Mouse (Mus musculus) limb, embryonic 12.5 days (tissue): ENCODE measurements at regions not wholly inside any gene's neighbourhood (a gene's known extent, or its start where the extent isn't known, plus 50 kb on each side); places are given as distances from the start of the nearest gene placed in this dataset.
"Not testable (repeated sequence)": the region's sequence is repeated elsewhere in the genome, so short reads cannot be mapped to it uniquely, and the experiment has no call there.

Source experiments
- ATAC-seq: fragments of 200-750 bp; cut with Nextera tagmentation; 2 replicates; pipeline ENCODE4 v1.8.0; 2017; ENCODE audit warnings: low read depth, moderate TSS enrichment; ENCODE audit not compliant: insufficient number of reproducible peaks, insufficient read depth, low FRiP score, low TSS enrichment
- H3K27ac ChIP-seq: fragments of 300-500 bp; sonication (generic); 2 replicates; pipeline ENCODE4 v1.5.1; 2016; ENCODE audit warnings: mild to moderate bottlenecking, moderate library complexity
- H3K27me3 ChIP-seq: fragments of 300-500 bp; sonication (generic); 2 replicates; pipeline ENCODE4 v1.6.1; 2016; ENCODE audit warnings: mild to moderate bottlenecking, moderate library complexity
- H3K36me3 ChIP-seq: fragments of 300-500 bp; sonication (generic); 2 replicates; pipeline ENCODE4 v1.6.1; 2016; ENCODE audit warnings: mild to moderate bottlenecking, moderate library complexity
- H3K4me1 ChIP-seq: fragments of 300-500 bp; sonication (generic); replicated peaks from 2 replicates; pipeline ENCODE4 v1.6.1; 2016
- H3K4me2 ChIP-seq: fragments of 300-500 bp; sonication (generic); 2 replicates; pipeline ENCODE4 v1.6.1; 2016; ENCODE audit warnings: mild to moderate bottlenecking, moderate library complexity
- H3K4me3 ChIP-seq: fragments of 300-500 bp; sonication (generic); replicated peaks from 2 replicates; pipeline ENCODE4 v1.5.1; 2016; ENCODE audit warnings: mild to moderate bottlenecking
- H3K9ac ChIP-seq: fragments of 300-500 bp; sonication (generic); replicated peaks from 2 replicates; pipeline ENCODE4 v1.6.1; 2016; ENCODE audit warnings: mild to moderate bottlenecking, moderate library complexity
- H3K9me3 ChIP-seq: fragments of 300-500 bp; sonication (generic); 2 replicates; pipeline ENCODE4 v1.6.1; 2016; ENCODE audit warnings: mild to moderate bottlenecking, moderate library complexity
- WGBS: fragments of 180-500 bp; shearing (Covaris S2); methylation state at CpG from one replicate; pipeline ENCODE4 v1.1.7; 2016; 5-methylcytosine and 5-hydroxymethylcytosine counted together

DNA sequence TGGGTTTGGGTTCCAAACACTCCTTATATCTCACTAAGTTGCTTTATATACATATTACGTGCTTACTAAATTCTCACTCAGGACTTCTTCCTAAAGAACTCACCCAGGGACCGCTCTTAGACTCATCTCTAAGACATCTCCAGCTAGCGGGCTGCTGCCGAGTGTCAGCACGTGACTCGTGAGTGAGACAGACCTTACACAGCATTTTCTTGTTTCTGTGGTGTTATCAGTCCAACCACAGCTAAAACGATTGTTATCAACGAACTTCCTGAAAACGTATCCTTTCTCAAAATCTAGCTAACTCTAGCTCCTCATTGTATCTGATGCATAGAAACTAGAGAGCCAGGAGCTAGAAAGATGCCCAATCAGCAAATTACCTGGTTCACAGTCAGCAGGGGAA, 168.7 kb upstream of the Mon1b start:
- no peak overlapping the region for H3K9ac ChIP-seq
- no peak overlapping the region for H3K4me3 ChIP-seq
- no peak overlapping the region for H3K4me2 ChIP-seq
- H3K27ac ChIP-seq = no peak overlapping the region
- no peaks in the 10 kb centered on the region for H3K27me3 ChIP-seq
- WGBS = 92% methylated on average over 9 of the region's 9 CpGs
- no peak for ATAC-seq
- no peaks in the 10 kb centered on the region for H3K9me3 ChIP-seq
- H3K36me3 ChIP-seq = no peaks in the 10 kb centered on the region
- H3K4me1 ChIP-seq = no peaks in the 10 kb centered on the region

DNA sequence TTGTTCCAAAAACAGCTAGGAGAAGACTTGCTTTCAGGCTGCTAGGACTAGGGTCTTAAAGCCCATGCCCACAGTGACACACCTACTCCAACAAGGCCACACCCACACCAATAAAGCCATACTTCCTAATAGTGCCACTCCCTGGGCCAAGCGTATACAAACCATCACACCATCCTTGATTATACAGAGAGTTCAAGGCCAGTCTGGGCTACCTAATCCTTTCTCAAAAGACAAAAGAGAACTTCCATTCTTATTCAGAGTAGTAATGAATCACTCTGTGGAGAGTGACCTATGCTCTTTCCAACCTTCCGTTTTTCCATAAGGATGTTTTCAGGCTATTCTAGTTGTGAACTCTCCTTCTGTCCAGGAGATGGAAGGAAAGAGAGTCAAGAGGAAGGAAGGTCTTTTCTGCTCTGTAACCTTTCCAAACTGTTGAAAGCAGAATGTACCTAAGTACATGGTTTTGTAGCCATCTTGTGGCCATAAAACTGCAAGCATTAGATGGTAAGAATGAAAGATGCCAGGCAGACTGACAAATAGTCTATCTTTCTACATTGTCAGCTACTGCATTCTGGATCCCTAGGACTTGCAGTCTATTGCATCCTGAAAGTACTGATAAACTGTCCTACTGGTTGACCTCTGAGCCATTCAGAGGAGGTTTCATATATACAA, 145.8 kb upstream of the Mon1b start:
- Histone ChIP-seq H3K4me2 (no peak overlapping the region), H3K4me1 (no peaks in the 10 kb centered on the region), H3K27me3 (no peaks in the 10 kb centered on the region), H3K36me3 (no peaks in the 10 kb centered on the region), H3K4me3 (no peak overlapping the region), H3K9ac (no peak overlapping the region), H3K9me3 (no peaks in the 10 kb centered on the region), H3K27ac (no peak overlapping the region)
- ATAC-seq = no peak
- 86% methylated on average over 2 of the region's 2 CpGs for WGBS

DNA sequence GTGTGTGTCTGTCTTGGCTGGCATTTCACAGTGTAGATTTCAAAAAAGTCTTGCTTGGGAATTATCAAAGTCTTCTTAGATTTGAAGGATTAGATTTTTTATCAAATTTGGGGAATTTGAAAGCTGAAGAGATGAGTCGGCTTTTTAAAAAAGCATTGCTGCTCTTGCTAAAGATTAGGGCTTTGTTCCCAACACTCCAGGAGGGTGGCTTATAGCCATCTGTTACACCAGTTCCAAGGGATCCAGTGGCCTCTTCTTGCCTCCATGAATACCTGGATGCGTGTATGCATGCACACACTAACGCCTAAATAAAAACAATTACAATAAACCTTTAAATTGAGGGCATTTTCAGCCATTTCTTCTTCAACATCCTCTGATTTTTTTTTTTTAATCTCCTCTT, 144.5 kb upstream of the Mon1b start:
- Histone ChIP-seq H3K9me3 (no peaks in the 10 kb centered on the region), H3K4me2 (no peak overlapping the region), H3K36me3 (no peaks in the 10 kb centered on the region), H3K4me3 (no peak overlapping the region), H3K27me3 (no peaks in the 10 kb centered on the region), H3K4me1 (no peaks in the 10 kb centered on the region), H3K9ac (no peak overlapping the region), H3K27ac (no peak overlapping the region)
- ATAC-seq = no peak
- 85% methylated on average over 3 of the region's 3 CpGs for WGBS

DNA sequence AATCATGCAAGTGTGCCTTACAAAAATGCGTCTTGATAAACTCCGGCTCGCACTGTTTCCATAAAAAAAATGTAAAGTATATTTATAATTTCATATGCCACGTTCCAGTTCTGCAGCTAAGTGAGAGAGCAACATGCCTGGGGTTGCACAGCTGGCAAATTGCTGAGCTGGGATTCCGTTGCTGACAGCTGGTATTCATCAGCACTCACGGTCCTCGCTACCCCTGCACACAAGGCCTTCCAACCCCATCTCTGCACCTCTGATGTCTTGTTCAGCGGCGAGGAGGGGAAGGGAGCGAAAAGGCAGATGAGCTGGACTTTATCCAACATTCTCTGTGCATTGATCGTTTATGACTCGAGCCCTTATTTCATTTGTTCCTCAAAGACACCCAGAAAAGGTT, 138.5 kb upstream of the Mon1b start:
- Histone ChIP-seq H3K9ac (no peak overlapping the region), H3K4me3 (no peak overlapping the region), H3K9me3 (no peaks in the 10 kb centered on the region), H3K4me2 (no peak overlapping the region), H3K27ac (no peak overlapping the region), H3K36me3 (no peaks in the 10 kb centered on the region), H3K27me3 (no peaks in the 10 kb centered on the region; the same call in 1 of the 2 replicates), H3K4me1 (no peaks in the 10 kb centered on the region; the same call in 1 of the 2 replicates)
- WGBS = 48% methylated on average over 12 of the region's 12 CpGs
- no peak for ATAC-seq

DNA sequence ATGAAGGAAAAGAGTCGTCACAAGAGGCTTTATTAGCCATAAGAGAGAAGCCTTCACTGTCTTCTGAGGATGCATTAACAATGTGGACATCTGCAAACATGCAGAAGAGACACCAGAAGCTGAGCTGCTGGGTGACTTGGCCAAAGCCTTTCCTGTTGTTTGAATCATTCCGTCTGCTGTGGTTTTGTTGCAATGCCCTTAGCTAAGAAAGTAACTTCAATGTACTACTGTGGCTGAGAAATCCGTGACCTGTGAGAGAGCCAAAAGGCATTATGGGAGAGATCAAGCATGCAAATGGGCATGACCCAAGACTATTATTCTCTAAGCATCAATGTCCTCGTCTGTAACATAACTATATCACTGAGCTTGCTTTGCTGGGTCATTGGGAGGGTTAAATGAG, 132.7 kb upstream of the Mon1b start:
- no peak overlapping the region for H3K9ac ChIP-seq
- no peaks in the 10 kb centered on the region; the same call in 1 of the 2 replicates for H3K27me3 ChIP-seq
- no peak overlapping the region for H3K4me2 ChIP-seq
- H3K4me3 ChIP-seq = no peak overlapping the region
- WGBS = 78% methylated on average over 4 of the region's 4 CpGs
- ATAC-seq = no peak
- H3K4me1 ChIP-seq = no peaks in the 10 kb centered on the region
- no peaks in the 10 kb centered on the region for H3K36me3 ChIP-seq
- no peak overlapping the region for H3K27ac ChIP-seq
- no peaks in the 10 kb centered on the region for H3K9me3 ChIP-seq

DNA sequence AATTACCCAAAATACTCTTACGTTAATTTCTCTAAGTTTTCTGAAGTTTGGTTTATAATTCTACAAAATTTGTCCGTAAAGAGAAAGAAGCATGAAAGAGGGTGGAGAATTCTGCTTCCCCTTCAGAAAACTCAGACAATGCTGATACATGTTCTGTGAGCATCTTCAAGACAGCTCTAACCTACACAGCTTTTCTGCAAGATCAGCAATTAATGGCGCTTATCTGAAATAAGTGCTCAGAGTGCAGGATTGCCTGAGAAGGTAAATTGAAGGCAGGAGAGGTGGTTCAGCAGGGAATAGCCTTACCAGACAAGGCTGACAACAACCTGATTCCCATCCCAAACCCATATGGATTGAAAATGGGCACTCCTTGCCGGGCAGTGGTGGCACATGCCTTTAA, 122.5 kb upstream of the Mon1b start:
- H3K4me2 ChIP-seq = no peak overlapping the region
- no peaks in the 10 kb centered on the region for H3K36me3 ChIP-seq
- no peak overlapping the region for H3K4me3 ChIP-seq
- H3K9me3 ChIP-seq = no peaks in the 10 kb centered on the region
- no peak overlapping the region for H3K27ac ChIP-seq
- H3K9ac ChIP-seq = no peak overlapping the region
- no peak for ATAC-seq
- 0 out of 2 replicates have a peak, but pooled peaks cover 9% of the 10 kb centered on the region for H3K4me1 ChIP-seq
- WGBS = 95% methylated on average over 4 of the region's 4 CpGs
- H3K27me3 ChIP-seq = peaks cover 5% of the 10 kb centered on the region

DNA sequence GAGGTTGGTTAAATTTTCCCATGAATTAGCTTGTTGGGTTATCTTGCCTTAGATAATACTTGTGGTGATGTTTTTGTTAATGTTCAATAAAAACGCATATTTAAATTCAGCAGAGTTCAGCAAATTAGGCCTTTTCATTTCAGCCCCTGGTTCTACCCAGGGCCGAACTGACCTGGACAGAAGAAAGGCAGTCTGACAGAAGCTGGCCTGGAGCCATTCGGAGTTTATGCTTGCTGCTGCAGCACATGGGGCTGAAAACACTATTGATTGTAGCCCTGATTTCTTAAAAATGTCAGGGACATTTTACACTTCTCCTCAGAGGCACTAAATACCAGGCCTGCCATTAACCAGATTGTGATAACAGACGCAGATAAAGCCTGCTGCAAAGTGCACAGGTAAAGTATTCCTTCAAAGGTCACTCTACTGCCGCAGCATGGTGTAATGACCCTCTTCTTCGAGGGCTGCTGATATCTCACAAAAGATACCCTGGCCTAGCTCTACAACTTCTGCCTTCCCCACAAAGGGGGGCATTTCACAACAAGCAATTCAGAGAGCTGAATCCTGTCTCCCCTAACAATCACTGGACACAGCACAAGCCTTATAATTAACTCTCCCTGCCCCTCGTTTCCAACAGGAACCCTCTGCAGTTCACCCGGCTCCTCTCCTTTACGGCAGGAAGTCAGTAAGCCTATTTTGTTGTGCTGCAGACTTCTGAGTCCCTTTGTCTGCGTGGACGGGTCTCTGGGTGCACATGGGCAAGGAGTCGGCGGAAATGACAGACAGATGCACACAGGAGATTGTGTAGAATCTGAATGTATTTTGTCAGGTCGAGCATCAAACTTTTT, 121.3 kb upstream of the Mon1b start:
- Histone ChIP-seq H3K4me3 (no peak overlapping the region), H3K27me3 (peaks cover 17% of the 10 kb centered on the region), H3K4me1 (0 out of 2 replicates have a peak, but pooled peaks cover 9% of the 10 kb centered on the region), H3K4me2 (no peak overlapping the region), H3K27ac (no peak overlapping the region), H3K36me3 (no peaks in the 10 kb centered on the region), H3K9me3 (no peaks in the 10 kb centered on the region), H3K9ac (no peak overlapping the region)
- no peak for ATAC-seq
- WGBS = 56% methylated on average over 14 of the region's 14 CpGs

DNA sequence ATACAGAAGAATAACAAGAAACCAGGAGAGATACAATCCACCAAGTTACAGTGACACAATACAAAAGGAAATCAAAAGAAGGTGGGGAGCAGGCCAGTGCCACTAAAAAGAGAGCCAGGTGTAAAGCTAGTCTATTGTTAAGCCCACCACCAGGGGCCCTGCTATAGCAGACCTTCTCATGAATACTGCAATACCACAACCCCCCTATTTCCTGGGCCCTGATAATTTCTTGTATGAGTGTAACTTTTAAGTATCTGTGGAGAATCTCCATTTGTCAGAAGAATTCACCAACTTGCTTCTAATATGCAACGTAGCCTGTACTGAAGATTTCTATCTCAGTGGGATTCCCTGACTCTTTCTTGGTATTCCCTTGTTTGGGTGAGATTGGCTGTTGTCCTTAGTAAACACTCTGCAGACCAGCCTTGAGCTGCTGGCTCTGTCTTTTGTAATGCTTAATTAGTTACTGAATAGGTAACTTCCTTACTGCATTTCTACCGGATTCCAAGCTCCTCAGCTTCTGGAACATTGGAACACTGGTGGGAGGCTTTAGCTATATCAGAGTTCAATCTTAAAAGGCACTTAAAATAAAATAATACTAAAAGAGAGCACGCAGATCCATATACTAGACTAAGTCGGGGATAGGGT, 120.5 kb upstream of the Mon1b start:
- not testable (repeated sequence) for H3K27ac ChIP-seq
- 74% methylated on average over 4 of the region's 4 CpGs for WGBS

DNA sequence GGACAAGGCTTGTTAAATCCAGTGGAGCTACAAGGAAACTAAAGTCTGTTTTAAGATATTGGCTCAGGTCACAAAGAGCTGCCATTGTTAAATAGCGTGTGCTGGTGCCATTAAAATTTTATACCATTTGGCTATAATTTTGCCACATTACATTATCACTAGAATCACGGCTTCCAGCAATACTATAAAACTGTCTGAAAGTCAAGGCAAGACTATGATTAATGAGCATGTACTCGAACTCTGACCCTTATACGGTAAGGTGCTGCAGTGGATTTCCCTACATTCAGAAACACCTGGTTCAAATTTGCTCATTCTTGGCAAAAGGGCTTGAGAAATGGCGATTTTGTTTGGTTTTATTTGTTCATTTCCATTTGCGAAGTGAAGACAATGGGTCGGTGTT, 119.2 kb upstream of the Mon1b start:
- H3K27ac ChIP-seq = no peak overlapping the region
- 0 out of 2 replicates have a peak, but pooled peaks have one; percentile 64 for ATAC-seq
- no peaks in the 10 kb centered on the region for H3K36me3 ChIP-seq
- 0 out of 2 replicates have a peak, but pooled peaks cover 9% of the 10 kb centered on the region for H3K4me1 ChIP-seq
- no peak overlapping the region for H3K4me3 ChIP-seq
- 23% methylated on average over 7 of the region's 7 CpGs for WGBS
- no peak overlapping the region for H3K4me2 ChIP-seq
- H3K9ac ChIP-seq = no peak overlapping the region
- peaks cover 19% of the 10 kb centered on the region for H3K27me3 ChIP-seq
- H3K9me3 ChIP-seq = 0 out of 2 replicates have a peak, but pooled peaks cover 6% of the 10 kb centered on the region

More for the DNA sequence above, 120.5 kb upstream of the Mon1b start:
- ATAC-seq, H3K4me2 ChIP-seq, H3K4me1 ChIP-seq, H3K36me3 ChIP-seq, H3K4me3 ChIP-seq, H3K9ac ChIP-seq, H3K9me3 ChIP-seq: not testable (repeated sequence)
- H3K27me3 ChIP-seq = peaks cover 17% of the 10 kb centered on the region

DNA sequence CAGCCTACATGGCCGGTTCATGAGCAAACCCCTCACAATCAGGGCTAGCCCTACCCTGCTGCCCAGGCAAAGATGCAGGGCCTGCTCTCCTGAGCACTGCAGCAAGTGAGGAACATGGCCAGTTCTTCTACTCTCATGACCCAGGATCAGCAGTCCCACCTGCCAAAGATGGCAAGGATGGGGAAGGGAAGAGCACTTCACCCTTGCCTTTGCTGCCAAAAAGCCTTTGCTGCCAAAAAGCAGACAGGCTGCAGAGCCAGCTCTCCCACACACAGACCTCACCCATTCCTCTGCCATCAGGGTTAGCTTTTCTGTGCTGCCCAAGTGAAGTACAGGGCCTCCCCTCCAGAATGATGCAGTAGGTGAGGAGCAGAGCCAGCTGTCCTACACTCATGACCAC, 117.5 kb upstream of the Mon1b start:
- H3K4me3 ChIP-seq = no peak overlapping the region
- WGBS = 85% methylated on average over 1 of the region's 1 CpGs
- no peak overlapping the region for H3K27ac ChIP-seq

DNA sequence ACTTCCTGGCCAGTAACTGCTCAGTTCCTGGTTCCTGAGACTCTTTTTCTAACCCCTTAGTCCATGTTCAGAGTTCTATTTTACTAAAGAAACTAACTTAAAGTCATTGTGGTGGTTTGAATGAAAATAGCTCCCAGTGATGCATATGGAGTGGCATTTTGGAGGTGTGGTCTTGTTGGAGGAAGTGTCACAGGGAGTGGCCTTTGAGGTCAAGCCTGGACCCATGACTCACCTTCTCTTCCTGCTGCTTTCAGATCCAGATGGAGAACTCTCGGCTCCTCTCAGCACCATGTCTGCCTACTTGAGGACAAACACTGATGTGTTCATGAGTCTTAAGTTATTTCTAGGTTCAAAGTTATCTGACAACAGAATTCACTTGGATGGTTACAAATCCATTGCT, 111.8 kb upstream of the Mon1b start:
- Histone ChIP-seq H3K27ac (no peak overlapping the region), H3K4me1 (no peaks in the 10 kb centered on the region), H3K4me2 (no peak overlapping the region), H3K9ac (no peak overlapping the region), H3K9me3 (0 out of 2 replicates have a peak, but pooled peaks cover 6% of the 10 kb centered on the region), H3K36me3 (no peaks in the 10 kb centered on the region), H3K27me3 (peaks cover 10% of the 10 kb centered on the region; the same call in 1 of the 2 replicates), H3K4me3 (no peak overlapping the region)
- WGBS = 65% methylated on average over 1 of the region's 1 CpGs
- no peak for ATAC-seq

More for the DNA sequence above, 117.5 kb upstream of the Mon1b start:
- Histone ChIP-seq H3K9me3 (0 out of 2 replicates have a peak, but pooled peaks cover 6% of the 10 kb centered on the region), H3K27me3 (peaks cover 21% of the 10 kb centered on the region), H3K4me2 (no peak overlapping the region), H3K4me1 (0 out of 2 replicates have a peak, but pooled peaks cover 9% of the 10 kb centered on the region), H3K9ac (no peak overlapping the region), H3K36me3 (no peaks in the 10 kb centered on the region)
- no peak for ATAC-seq
